Mouse (Mus musculus): ENCODE results near the gene Bnip1.
A peak's percentile ranks its signal among the peaks of the same experiment; 100 is the strongest.

Bnip1 gene

DNA sequence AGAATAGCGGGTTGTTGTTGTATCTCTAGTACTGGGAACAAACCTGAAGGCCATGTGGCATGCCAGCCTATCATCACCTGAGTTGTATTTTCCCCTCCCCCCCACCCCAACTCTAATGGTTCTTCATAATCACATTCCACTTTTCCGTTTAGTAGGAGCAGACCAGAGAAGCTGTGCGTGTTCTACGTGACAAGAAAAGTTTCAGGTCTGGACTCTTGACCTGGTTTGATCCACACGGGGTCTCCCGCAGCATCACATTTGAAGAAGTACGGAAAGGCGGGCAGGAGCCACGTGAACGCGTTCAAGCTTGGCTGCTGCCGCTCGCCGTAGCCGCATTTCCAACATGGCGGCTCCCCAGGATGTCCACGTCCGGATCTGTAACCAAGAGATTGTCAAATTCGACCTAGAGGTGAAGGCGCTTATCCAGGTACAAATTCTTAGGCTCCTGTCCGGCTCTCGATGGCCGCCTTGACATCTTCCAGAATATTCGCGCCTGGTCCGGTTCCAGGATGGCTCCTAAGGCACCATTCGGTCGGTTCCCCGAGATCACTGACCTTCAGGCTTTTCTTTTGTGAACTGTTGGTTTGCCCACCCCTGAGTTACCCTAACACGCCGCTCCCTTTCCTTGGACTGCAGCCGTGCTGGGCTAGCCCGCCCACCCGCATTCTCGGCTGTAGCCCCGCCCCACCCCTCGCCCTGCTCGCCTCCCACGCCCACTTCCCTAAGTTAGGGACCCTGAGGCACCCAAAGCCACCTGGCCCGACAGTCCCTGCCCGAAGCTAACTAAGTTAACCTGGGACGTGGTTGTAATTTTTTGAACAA, at the start of gene Bnip1:
Bnip1 (plus strand) TSS at position 317 of the 822 bp plus-strand sequence.
- peak; percentile 73 to 76 for DNase-seq

DNA sequence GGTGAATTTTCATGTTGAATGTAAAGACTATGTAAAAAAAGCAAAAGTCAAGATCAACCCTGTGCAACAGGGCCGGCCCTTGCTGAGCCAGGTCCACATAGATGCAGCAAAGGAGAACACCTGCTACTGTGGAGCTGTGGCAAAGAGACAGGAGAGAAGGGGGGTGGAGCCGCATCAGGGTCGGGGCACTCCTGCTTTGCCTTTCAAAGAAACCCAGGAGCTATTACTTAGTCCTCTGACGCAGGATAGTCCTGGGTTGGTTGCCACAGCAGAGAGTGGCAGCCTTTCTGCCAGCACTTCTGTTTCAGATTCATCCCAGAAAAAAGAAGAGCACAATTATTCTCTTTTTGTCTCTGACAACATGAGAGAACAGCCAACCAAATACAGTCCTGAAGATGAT, 38.3 kb upstream of the Bnip1 start:
- no peak for DNase-seq

DNA sequence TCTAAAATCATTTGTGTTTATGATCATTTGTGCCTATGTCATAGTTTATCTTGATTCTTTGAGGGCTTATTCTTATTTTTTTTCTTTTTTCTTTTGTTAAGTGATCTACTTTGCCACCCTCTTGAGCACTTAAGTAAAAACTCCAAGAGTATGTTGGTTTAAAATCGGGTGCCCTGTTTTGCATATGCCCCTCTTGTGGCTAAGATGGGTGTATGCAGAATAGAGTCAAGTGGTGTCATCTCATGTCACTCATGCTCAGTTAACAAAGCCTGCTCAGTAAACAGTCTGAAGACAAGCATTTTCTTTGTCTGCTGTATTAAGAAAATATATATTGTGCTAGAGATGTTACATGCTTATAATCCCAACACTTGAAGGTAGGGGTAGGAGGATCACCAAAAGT, 37.6 kb upstream of the Bnip1 start:
- DNase-seq = no peak

DNA sequence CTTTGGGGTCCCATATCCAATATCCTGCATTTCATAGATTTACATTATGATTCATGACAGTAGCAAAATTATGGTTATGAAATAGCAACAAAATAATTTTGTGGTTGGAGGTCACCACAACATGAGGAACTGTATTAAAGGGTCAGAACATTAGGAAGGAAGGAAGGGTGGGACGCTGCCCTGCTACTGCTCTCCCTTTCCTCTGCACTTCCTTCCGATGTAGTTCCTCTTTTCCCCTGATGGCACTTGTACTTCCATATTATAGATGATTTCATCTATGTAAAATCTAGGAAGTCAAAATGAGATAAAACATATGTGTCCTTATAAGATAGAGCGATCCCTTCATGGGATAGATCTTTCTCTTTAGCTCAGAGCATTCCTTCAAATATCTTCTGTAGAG, 30.9 kb upstream of the Bnip1 start:
- DNase-seq = no peak

DNA sequence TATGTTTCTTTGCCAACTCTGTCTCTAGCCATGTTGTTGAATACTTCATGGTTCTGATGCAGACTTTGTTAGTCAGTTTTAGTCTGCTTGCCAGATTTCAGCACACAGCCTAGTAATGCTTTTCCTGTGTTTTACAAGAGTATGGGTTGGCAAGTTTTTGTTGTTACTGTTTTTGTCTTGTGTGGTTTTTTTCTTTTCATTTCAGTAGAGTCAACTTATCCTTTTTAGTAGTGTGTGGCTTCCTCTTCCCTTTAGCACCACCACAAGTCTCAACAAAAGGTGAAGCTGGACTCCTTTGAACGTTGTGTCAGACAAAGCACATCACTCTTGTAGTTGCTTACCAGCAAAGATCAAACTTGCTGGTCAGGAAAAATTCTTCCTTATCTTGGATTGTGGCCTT, 28.6 kb upstream of the Bnip1 start:
- DNase-seq = no peak

DNA sequence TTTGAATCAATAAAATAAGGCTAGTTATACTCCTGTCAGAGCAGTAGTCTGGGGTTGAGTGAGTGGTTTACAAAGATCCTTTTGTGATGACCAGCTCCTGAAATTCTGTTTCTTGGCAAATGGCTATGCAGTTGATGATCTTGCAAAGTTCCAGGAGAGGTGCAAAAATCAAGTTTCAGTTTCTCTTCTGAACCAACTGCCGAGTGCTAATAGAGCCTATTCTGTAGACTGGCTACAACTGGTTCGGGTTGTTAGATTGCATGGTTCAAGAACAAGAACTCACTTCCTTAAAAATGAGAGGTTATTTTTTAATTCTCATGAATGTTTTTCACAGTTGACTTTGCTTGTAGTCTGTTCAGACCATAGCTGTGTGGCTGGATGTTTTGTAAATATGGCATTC, 27.4 kb upstream of the Bnip1 start:
- DNase-seq = peak in 1 of 2 experiments; percentile 17

DNA sequence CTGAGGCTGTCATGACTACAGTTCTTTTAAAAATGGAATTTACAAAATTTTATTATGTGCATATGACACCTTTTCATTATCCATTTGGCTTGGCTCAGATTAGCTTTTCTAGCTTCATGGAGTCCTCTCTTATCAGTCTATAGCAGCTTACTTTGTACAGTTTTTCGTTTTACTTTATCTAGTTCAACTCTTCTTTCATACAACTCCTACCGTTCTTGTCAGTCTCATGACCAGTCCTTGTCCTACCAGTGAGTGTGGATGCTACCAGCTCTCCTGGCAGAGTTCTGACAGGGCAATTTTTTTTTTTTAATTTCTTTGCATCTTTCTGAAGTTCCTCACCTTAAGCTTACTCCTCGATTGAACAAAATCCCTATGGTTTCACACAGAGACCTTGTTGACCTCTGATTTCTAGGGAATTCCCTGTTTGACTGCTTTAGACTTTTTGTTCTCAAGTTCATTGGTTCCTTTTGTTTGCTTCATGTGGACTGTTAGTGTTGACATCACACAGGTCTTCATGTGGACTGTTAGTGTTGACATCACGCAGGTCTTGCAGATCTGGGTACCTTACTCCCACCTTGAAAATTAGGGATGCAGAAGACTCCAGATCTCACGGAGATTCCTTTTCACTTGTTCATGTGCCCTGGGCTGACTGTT, 13.6 kb upstream of the Bnip1 start:
- no peak for DNase-seq

DNA sequence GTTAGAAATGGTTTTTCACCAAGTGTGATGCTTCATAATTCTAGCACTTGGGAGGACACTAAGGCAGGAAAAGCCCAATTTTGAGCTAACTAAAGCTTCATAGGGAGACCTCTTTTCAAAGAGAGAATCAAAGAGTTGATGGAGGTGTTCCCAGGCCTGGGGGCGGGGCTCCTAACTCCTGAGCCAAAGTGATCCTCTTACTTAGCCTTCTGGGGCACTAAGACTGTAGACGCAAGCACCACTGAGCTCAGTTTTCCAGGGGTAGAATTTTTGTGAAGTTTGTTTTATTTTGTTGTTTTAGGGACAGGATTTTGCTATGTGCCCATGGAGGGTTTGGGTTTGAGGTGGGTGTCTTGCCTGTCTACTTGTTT, 13.1 kb upstream of the Bnip1 start:
- no peak for DNase-seq

DNA sequence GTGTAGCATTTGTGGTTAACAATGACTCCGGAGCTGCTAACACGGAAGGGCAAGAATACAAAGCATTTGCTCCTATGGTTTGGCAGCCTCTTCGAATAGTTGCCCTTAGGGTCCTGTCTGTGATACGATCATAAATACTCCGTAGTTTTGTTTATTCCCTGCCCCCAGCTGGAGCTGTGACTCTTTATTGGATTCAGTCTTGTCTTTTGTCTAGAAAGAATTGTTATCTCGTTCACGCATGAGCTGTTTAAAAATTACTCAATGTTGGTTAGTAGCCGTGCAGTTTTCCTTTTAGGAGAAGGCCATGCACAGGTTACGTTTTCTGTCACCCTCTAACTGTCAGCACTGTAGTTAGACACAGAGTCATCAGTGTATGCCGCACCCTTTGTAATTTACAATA, 4.7 kb upstream of the Bnip1 start:
- DNase-seq = peak in 1 of 2 experiments; percentile 15

DNA sequence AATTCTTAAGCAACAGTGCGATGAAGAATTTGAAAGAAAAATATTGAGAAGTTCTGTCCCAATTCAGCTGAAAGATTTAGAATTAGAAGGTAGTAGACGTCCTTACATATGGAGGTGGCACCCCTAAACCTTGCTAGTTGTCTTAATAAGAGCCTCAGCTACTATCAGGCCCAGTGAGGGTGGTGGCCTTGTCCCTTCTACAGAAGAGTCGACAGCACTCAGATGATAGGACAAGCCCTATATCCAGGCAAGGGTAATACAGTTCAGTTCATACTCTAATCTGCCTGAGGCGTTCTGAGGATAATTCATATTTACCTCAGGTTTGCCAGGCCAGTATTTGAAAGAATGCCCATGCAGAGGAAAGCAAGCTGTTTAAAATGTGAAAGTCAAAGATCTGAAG, 2.9 kb upstream of the Bnip1 start:
- no peak for DNase-seq

DNA sequence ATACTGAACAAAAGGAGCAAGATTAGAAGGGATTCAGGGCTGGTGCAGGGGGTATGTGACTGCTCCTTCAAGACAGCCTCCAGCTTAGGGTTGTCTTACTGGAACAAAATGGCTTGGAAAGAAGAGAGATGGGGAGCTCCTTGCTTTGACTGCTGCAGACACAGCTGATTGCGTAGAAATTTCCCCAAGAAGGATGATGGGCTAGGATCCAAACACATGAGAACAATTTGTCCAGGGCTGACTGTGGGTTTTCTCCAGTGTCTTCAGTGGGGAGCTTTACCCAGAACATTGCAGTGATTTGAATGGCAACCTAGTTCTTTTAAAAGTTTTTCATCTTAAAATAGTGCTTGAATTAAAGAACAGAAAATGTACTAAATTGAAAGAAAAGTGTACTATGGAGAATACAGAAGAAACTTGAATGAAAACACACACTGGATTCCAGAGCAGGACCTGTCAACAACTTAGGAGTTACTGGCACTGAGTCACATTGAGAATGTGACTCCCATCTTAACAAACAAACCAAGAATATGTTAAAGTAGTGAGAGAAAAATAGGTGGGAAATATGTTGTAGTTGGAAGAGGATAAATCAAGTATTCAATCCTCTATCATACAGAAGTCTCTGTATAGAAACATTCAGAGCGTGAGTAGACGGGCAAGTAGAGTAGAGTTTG, 2.3 kb upstream of the Bnip1 start:
- DNase-seq = no peak

DNA sequence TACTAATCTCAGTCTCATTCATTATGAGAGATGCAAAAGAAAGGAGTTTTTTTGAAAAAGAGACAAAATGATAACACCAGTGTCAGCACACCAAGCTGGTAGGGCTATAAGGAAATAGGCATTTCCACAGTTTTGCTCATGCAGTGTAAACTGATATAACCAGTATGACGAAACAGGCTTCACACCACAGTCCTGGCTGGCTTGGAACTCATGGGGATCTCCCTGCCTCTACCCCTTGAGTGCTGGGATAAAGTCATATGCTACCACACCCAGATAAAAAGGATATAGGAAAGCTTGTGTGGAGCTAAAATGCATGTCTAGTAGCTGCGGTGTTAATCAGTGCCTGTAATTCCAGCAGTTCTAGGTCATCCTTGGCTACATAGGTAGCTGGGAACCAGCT, 1.4 kb upstream of the Bnip1 start:
- DNase-seq = no peak

DNA sequence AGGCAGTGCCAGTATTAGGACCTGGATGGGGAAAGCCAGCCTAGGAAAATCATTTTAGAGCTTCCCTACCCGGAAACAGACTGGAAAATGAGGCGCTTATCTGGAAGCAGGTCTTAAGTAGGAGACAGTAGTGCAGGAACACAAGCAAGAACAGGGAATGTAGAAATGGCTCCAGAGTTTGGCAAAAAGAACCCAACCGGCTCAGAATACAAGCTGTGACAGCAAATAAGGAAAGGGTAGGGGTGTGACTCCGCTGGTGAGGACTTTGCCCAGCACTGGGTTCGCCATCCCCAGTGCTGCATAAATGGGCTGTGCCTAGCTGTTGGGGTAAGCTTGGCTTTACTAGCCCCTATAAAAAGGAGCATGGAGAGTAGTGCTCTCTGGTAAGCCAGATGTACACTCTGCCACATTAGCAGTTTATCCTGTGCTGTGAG, 761 bp downstream of the Bnip1 start:
- DNase-seq = no peak

DNA sequence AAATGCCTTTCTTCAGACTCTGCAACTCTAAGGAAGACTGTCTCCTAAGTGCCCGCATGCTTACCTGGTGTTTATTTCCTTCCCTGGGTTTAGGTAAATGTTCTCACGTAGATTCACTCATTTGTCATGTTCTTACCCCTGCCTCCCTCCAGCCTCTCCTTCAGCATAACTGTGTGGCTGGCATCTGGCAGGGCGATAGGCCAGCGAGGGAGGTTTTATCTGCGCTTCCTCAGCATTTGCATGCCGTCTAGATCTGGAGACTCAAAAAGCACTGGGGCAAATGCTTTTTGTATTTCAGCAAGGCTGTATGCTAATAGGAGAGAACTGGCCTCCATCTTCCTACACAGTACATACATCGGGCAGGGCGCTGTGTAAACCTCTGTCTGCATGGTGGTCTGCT, 3.7 kb downstream of the Bnip1 start:
- DNase-seq = no peak

DNA sequence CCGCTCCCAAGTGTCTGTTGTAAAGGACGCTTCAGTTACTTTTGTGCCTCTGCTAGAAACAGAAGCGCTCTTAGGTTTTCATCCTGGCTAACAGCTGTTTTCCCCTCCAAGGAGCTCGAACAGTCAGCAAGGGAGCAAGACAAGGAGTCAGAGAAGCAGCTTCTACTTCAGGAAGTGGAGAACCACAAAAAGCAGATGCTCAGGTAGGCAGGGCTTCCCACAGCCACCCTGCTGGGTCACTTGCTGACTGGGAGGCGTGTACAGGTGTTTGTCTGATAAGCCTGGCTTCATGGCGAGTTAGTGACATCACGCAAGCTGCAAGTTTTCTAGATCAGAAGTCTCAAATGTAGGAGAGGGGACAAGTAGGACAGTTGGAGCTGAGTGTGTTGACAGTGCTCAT, 5.7 kb downstream of the Bnip1 start:
- DNase-seq = no peak

DNA sequence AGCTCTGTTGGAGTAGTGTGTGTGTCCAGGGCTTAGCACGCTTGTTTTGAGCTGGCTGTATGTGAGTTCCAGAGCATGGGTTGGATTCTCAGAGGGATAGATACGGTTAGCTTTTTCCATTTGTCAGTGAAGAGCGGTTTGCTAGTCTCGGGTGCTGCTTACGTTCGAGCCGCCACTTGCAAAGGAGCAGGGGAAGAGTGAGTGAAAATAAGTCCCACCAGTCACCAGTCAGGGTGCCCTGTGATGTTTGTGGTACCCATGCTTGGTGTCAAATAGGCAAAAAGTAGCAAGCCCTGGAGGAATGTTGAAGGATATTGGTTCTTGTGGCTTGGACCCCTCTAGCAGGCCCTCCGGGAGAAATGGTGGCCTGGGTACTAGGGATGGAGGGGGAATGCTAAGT, 8.1 kb downstream of the Bnip1 start:
- no peak for DNase-seq

DNA sequence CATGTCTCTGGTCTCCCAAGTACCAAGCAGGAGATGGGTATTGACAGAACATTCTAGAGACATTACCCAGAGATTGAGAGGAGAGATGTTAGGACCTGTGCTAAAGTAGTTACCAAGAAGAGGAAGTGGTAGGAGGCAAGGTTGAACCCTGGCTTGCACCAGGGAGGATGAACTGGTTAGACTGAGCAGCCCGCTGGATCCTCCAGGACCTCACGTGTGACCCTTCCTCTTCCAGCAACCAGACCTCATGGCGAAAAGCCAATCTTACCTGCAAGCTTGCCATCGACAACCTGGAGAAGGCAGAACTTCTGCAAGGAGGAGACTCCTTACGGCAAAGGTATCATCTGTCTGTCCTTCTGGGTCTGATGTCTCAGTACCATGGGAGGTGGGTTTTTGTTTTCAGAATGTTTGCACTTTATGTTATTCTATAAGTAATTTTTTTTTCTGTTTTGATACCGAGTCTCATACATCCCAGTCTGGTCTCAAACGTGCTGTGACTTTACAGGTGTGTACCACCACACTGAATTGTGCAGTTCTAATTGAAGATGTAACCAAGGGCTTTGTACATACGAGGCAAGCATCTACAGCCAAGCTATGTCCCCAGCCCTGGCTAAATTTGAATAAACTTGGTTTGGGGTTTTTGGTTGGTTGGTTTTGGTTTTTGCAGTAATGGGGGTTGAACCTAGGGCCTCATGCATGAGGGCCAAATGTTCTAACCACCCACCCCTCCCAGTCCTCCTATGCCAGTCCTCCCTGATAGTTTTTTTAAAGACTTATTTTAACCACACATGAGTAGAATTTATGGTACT, 8.8 kb downstream of the Bnip1 start:
- no peak for DNase-seq

DNA sequence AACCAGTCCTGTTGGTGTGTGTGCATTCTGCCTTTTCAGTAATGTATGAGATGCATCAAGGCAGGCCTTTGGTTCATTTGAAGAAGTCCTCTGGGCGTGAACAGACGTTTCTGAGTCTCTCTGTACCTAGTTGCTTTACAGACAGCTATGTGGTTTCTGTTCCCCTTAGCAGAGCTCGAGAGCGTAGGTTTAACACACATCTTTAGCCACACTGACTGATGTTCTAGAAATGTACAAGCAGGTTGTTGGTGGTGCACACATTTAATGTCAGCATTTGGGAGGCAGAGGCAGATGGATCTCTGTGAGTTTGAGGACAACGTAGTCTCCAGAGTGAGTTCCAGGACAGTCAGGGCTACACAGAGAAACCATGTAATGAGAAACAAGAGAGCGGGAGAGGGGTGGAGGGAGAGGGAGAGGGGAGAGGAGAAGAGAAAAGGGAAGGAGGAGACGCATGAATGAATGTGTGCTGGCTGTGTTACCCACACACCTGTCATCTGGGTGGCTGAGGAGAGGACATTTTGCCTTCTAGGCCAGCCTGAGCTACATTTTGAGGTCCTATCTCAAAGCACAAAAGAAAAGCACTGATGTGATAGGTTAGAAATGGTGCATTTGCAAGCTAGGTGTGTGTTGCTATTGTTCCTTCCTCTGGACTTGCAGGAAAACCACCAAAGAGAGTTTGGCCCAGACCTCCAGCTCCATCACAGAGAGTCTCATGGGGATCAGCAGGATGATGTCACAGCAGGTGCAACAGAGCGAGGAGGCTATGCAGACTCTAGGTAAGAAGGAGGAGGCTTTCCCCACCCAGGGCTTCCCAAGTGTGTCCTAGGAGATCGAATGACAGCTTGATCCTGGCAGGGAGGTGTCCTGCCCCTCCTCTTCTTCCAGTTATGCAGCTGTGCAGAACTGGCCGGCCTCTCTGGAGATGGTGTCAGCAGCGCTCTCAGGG, 9.7 kb downstream of the Bnip1 start:
- no peak for DNase-seq

DNA sequence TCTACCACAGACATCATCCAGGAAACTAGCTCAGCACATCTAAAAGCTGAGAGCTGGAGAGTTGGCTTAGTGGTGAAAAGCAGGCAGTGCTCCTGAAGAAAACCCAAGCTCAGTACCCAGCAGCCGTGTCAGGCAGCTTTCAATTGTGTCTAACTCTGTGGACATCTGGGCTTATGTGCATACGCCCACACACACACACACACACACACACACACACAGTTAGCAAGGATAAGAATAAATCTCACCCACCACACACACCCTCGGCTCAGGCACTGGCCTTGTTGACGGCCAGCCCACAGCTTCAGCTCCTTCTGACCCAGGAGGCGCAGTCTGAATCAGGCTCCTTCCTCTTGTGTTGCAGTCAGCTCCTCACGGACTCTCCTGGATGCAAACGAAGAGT, 10.7 kb downstream of the Bnip1 start:
- no peak for DNase-seq

DNA sequence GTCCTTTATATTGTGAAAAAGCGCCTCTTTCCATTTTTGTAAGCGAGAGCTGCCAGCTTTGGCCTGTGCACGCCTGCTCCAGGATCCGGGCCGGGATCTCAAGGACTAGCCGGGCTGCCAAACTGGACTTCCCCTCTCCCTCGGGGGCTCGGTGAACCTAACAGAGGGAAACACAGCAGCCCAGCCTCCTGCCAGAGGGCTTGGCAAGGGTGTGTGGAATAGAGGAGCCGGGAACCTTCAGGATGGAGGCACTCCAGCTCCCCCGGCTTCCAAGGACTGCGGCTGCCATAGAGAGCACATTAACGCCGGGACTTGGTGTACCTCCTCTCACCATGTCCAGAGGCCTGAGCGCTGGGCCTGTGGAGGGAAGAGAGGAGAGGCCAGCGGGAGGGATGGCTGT, 11.2 kb downstream of the Bnip1 start:
- DNase-seq = no peak

DNA sequence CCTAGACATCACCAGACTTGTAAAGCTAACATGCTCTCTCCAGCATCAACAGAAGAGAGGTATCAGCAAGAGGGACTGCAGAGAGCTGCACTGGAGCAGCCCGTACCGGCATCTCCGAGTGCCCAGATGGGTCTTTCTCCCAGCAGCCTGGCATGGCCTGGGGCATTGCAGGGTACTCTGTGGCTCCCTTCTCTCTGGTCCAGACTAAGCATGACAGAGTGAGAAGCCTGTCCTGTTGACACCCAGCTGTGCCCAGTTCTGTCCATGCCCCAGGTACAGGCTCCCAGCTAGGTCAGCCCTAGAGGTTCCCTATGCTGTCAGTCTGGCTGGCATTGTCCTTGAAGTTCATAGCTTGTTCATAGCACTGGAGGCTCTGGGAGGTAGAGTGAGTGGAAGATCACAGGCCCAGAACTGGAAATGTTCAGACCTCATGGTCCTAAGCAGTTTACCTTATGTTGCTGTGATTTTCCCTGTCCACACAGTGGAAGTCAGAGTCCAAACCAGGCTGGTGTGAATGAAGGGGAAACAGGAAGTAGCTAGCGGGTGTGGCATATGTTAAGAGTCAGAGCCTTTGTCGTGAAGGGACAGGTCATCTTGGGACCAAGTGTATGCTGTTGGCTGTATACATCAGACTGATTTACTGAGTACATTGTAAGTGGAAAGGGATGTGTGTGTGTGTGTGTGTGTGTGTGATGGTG, 12.4 kb downstream of the Bnip1 start:
- no peak for DNase-seq
